Mouse (Mus musculus): ENCODE results near the gene Dync1i2. TPM values are rescaled to one million over a fixed set of nuclear protein-coding genes. Genes with fewer than 3 reads are reported as not detected.

Gene Dync1i2
- total RNA-seq (2014; fragmentation: Nextera tagmentation) (134 and 148 TPM in 2 replicates), total RNA-seq (2017) (114 and 131 TPM in 2 replicates), polyA plus RNA-seq (2012) (6.5 and 12.0 TPM in 2 replicates)

DNA sequence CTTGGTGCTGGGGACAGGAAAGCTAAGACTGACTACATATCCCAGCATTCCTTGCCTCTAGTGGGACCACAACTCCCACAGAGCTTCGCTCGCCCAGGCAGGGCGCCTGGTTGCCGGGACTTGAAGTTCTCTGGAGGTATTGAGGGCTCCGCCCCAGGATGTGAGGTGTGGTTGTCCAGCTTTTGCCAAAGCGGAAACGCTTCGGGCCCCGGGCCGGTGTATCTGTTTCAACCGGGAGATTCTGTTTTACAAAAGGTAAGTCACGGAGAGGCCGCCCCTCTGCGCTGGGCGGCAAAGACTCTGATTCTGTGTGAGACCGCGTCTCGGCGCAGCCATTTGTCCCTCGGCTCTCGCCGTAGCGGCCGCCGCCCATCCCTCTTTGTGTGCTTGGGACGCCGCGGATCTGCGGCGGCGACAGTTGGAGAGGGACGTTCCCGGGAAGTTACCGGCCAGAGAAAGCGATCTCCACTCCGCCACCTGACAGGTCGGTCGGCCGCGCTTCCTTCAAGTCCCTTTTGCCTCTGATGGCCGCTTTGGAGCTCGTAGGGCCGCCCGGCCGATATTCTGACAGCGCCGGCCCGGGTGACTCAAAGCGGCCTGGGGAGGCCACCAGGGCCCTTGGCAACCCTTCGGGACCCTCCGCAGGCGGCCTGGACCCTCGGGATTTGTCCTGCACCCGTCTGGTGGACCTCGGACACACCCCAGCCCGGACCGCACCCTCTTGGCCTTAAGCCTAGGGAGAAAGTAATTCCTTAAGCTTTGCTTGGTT lies at the start of gene Dync1i2:
Dync1i2 (plus strand) TSS at position 116 of the 769 bp plus-strand sequence.
- peak within 1 kb of the TSS; percentile 89 for H3K4me3 ChIP-seq (ENCODE audit: low read depth, low read length)
- peak; percentile 100 for ATAC-seq (ENCODE audit: extremely low read depth, insufficient number of reproducible peaks, low FRiP score, poor library complexity, severe bottlenecking)
- H3K4me1 ChIP-seq (ENCODE audit: insufficient read depth, low read depth, low read length): peaks cover 11% of the 10 kb centered on the region
- no peaks in the 10 kb centered on the region; the same call in 1 of the 2 replicates for H3K27me3 ChIP-seq (ENCODE audit: insufficient read depth, low read length)
- H3K9me3 ChIP-seq (replicated peaks): no peaks in the 10 kb centered on the region
- peaks cover 18% of the 10 kb centered on the region for H3K36me3 ChIP-seq (replicated peaks)
- TF ChIP-seq POLR2AphosphoS5 (IDR thresholded peaks at IDR 0.05; ENCODE audit: insufficient replicate concordance, low read depth, low read length) (no peak), TAL1 (conservative IDR thresholded peaks at IDR 0.05; ENCODE audit: low read depth, low read length) (no peak), GATA1 (IDR thresholded peaks at IDR 0.05; ENCODE audit: borderline replicate concordance, low read length) (no peak), GATA2 (IDR thresholded peaks at IDR 0.05; ENCODE audit: borderline replicate concordance, low read depth, low read length) (no peak), CTCF (IDR thresholded peaks at IDR 0.05; ENCODE audit: low read depth, low read length) (no peak)
- DNase-seq (ENCODE audit: low spot score): peak; percentile 94

DNA sequence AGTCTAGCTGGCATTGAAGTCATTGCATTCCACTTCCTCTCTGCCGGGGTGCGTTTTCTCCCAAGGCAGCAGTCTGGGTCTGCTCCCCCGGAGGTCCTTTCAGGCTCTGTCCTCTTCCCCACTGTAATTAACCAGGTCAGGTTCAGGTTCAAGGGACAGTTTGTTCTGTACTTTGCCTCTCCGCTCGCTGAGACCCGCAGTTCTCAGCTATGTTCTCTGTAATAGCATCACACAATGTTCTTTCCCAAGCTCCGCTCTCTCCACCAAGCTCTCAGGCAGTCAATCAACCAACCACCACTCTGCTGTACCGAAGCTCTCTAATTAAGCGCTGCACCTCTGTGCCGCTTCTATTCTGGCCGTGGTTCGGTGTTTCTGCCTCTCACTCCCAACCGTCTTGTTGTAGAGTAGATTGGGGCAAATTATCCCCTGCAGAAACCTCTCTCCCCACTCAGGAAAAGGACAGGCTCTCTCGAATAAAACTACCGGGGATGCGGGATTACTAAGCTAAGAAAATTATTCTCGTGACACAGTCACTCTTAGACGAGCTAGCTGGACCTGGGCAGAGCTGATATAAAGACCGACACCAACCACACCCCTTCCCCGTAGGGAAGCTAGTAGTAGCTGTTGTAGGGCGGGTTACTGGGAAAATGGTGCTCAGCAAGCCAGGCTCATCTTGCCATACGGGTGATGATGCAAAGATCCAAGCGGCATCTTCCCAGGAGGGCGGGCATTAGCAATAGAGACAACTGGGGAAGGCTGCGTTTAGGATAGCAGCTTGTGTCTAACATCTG lies 48.5 kb upstream of the Dync1i2 start:
- Histone ChIP-seq H3K4me1 (ENCODE audit: insufficient read depth, low read depth, low read length) (no peaks in the 10 kb centered on the region), H3K9me3 (replicated peaks) (no peaks in the 10 kb centered on the region), H3K4me3 (ENCODE audit: low read depth, low read length) (no peak overlapping the region), H3K27me3 (ENCODE audit: insufficient read depth, low read length) (peaks cover 27% of the 10 kb centered on the region), H3K36me3 (replicated peaks) (no peaks in the 10 kb centered on the region)
- no peak for DNase-seq (ENCODE audit: low spot score)
- ATAC-seq (ENCODE audit: extremely low read depth, insufficient number of reproducible peaks, low FRiP score, poor library complexity, severe bottlenecking): no peak
- TF ChIP-seq POLR2AphosphoS5 (IDR thresholded peaks at IDR 0.05; ENCODE audit: insufficient replicate concordance, low read depth, low read length) (no peak), GATA2 (IDR thresholded peaks at IDR 0.05; ENCODE audit: borderline replicate concordance, low read depth, low read length) (no peak), CTCF (IDR thresholded peaks at IDR 0.05; ENCODE audit: low read depth, low read length) (no peak), TAL1 (conservative IDR thresholded peaks at IDR 0.05; ENCODE audit: low read depth, low read length) (no peak), GATA1 (IDR thresholded peaks at IDR 0.05; ENCODE audit: borderline replicate concordance, low read length) (no peak)

DNA sequence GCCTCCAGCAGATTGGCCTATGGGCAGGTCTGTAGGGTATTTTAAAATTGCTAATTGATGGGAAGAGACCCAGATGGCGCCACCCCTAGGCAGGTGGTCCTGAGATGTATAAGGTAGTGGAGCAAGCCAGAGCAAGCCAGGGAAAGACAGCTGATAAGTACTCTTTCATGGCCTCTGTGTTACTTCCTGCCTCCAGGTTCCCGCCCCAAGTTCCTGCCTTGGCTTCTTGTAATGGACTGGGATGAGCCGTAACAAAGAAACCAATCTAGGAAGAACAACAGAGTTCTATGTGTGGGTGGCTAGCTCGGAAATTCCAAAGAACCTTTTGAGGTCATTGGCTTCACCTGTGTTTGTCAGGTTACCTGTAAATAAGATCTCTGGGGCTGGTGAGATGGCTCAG lies 44.3 kb upstream of the Dync1i2 start:
- no peaks in the 10 kb centered on the region for H3K9me3 ChIP-seq (replicated peaks)
- no peaks in the 10 kb centered on the region; the same call in 1 of the 2 replicates for H3K4me1 ChIP-seq (ENCODE audit: insufficient read depth, low read depth, low read length)
- DNase-seq (ENCODE audit: low spot score): no peak
- no peak overlapping the region for H3K4me3 ChIP-seq (ENCODE audit: low read depth, low read length)
- ATAC-seq (ENCODE audit: extremely low read depth, insufficient number of reproducible peaks, low FRiP score, poor library complexity, severe bottlenecking): no peak
- TF ChIP-seq GATA1 (IDR thresholded peaks at IDR 0.05; ENCODE audit: borderline replicate concordance, low read length): no peak
- no peak for TF ChIP-seq TAL1 (conservative IDR thresholded peaks at IDR 0.05; ENCODE audit: low read depth, low read length)
- TF ChIP-seq POLR2AphosphoS5 (IDR thresholded peaks at IDR 0.05; ENCODE audit: insufficient replicate concordance, low read depth, low read length): no peak
- TF ChIP-seq CTCF (IDR thresholded peaks at IDR 0.05; ENCODE audit: low read depth, low read length): no peak
- no peak for TF ChIP-seq GATA2 (IDR thresholded peaks at IDR 0.05; ENCODE audit: borderline replicate concordance, low read depth, low read length)
- H3K27me3 ChIP-seq (ENCODE audit: insufficient read depth, low read length): peaks cover 24% of the 10 kb centered on the region
- no peaks in the 10 kb centered on the region for H3K36me3 ChIP-seq (replicated peaks)

DNA sequence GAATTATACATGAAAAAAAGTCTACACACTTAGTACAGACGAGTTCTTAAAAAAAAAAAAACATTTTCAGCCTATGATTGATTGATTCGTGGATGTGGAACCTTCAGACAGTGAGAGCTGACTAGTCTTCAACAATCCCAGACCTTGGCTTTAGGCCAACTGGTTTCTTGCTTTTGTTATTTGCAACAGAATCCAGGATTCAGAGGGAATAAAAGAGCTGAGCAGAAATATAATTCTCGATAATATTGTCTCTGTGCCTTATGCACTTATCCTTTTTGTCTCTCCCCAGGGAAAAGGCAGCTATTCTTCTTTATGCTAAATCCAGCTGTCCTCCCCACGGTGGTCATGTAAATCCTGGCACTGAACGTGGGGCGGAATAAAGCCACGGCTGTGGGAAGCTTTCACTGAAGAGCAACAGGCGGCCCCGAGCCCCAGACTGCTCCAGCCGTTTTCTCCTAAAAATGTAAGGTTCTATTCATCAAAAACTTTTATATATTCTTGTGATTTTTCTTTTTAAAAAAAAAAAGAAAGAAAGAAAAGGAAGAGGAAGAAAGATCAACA lies 43.0 kb upstream of the Dync1i2 start:
- TF ChIP-seq GATA2 (IDR thresholded peaks at IDR 0.05; ENCODE audit: borderline replicate concordance, low read depth, low read length): no peak
- TF ChIP-seq CTCF (IDR thresholded peaks at IDR 0.05; ENCODE audit: low read depth, low read length): no peak
- no peak for TF ChIP-seq GATA1 (IDR thresholded peaks at IDR 0.05; ENCODE audit: borderline replicate concordance, low read length)
- no peak for TF ChIP-seq TAL1 (conservative IDR thresholded peaks at IDR 0.05; ENCODE audit: low read depth, low read length)
- TF ChIP-seq POLR2AphosphoS5 (IDR thresholded peaks at IDR 0.05; ENCODE audit: insufficient replicate concordance, low read depth, low read length): no peak
- DNase-seq (ENCODE audit: low spot score) (no peak), ATAC-seq (ENCODE audit: extremely low read depth, insufficient number of reproducible peaks, low FRiP score, poor library complexity, severe bottlenecking) (no peak)
- Histone ChIP-seq H3K9me3 (replicated peaks) (no peaks in the 10 kb centered on the region), H3K36me3 (replicated peaks) (no peaks in the 10 kb centered on the region), H3K27me3 (ENCODE audit: insufficient read depth, low read length) (peaks cover 17% of the 10 kb centered on the region), H3K4me3 (ENCODE audit: low read depth, low read length) (no peak overlapping the region), H3K4me1 (ENCODE audit: insufficient read depth, low read depth, low read length) (no peaks in the 10 kb centered on the region; the same call in 1 of the 2 replicates)

DNA sequence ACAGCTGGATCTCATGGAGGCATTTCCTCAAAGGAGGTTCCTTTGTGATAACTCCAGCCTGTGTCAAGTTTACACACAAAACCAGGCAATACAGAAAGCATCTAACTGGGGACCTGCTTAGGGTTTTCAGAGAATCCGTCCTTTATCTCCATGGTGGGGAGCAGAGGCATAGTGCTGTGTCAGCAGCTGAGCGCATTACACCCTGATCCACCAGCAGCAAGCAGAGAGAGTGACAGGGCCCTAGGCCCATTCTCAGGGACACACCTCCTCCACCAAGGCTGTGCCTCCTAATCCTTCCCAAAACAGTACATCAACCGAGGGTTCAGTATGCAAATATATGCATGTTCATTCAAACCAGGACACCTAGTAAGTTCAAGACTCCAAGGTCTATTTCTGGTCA lies 38.5 kb upstream of the Dync1i2 start:
- DNase-seq (ENCODE audit: low spot score) (no peak), ATAC-seq (ENCODE audit: extremely low read depth, insufficient number of reproducible peaks, low FRiP score, poor library complexity, severe bottlenecking) (no peak)
- no peaks in the 10 kb centered on the region for H3K9me3 ChIP-seq (replicated peaks)

More for the DNA sequence above, 38.5 kb upstream of the Dync1i2 start:
- H3K36me3 ChIP-seq (replicated peaks): no peaks in the 10 kb centered on the region
- no peaks in the 10 kb centered on the region; the same call in 1 of the 2 replicates for H3K4me1 ChIP-seq (ENCODE audit: insufficient read depth, low read depth, low read length)
- peaks cover 12% of the 10 kb centered on the region for H3K27me3 ChIP-seq (ENCODE audit: insufficient read depth, low read length)
- no peak overlapping the region for H3K4me3 ChIP-seq (ENCODE audit: low read depth, low read length)
- no peak for TF ChIP-seq POLR2AphosphoS5 (IDR thresholded peaks at IDR 0.05; ENCODE audit: insufficient replicate concordance, low read depth, low read length)
- TF ChIP-seq TAL1 (conservative IDR thresholded peaks at IDR 0.05; ENCODE audit: low read depth, low read length): no peak
- TF ChIP-seq GATA2 (IDR thresholded peaks at IDR 0.05; ENCODE audit: borderline replicate concordance, low read depth, low read length): no peak
- no peak for TF ChIP-seq GATA1 (IDR thresholded peaks at IDR 0.05; ENCODE audit: borderline replicate concordance, low read length)
- TF ChIP-seq CTCF (IDR thresholded peaks at IDR 0.05; ENCODE audit: low read depth, low read length): no peak
